Mouse (Mus musculus) forebrain, embryonic 15.5 days (tissue): ENCODE measurements around the gene Aldh1l2. TPM values are rescaled to one million over a fixed set of nuclear protein-coding genes. Genes with fewer than 3 reads are reported as not detected.

Experiments used
- ATAC-seq: fragments of 200-750 bp; cut with Nextera tagmentation; replicated peaks from 2 replicates; pipeline ENCODE4 v1.8.0; 2017; ENCODE audit warnings: mild to moderate bottlenecking, moderate TSS enrichment, moderate library complexity
- H3K27ac ChIP-seq: fragments of 300-500 bp; sonication (generic); replicated peaks from 2 replicates; pipeline ENCODE4 v1.5.1; 2015; ENCODE audit warnings: mild to moderate bottlenecking, inconsistent platforms
- H3K27me3 ChIP-seq: fragments of 300-500 bp; sonication (generic); 2 replicates; pipeline ENCODE4 v1.6.1; 2015; ENCODE audit warnings: inconsistent platforms
- H3K36me3 ChIP-seq: fragments of 300-500 bp; sonication (generic); 2 replicates; pipeline ENCODE4 v1.6.1; 2015; ENCODE audit warnings: mild to moderate bottlenecking, inconsistent platforms
- H3K4me1 ChIP-seq: fragments of 300-500 bp; sonication (generic); 2 replicates; pipeline ENCODE4 v1.6.1; 2015; ENCODE audit warnings: inconsistent platforms
- H3K4me2 ChIP-seq: fragments of 300-500 bp; sonication (generic); replicated peaks from 2 replicates; pipeline ENCODE4 v1.6.1; 2015; ENCODE audit warnings: mild to moderate bottlenecking, inconsistent platforms
- H3K4me3 ChIP-seq: fragments of 300-500 bp; sonication (generic); 2 replicates; pipeline ENCODE4 v1.5.1; 2015; ENCODE audit warnings: mild to moderate bottlenecking, inconsistent platforms
- H3K9ac ChIP-seq: fragments of 300-500 bp; sonication (generic); replicated peaks from 2 replicates; pipeline ENCODE4 v1.6.1; 2015; ENCODE audit warnings: mild to moderate bottlenecking, inconsistent platforms
- H3K9me3 ChIP-seq: fragments of 300-500 bp; sonication (generic); 2 replicates; pipeline ENCODE4 v1.6.1; 2016; ENCODE audit warnings: inconsistent platforms
- WGBS: fragments of 180-500 bp; shearing (Covaris S2); methylation state at CpG from one replicate; pipeline ENCODE4 v1.1.7; 2015; ENCODE audit warnings: mixed read lengths; 5-methylcytosine and 5-hydroxymethylcytosine counted together
- polyA plus RNA-seq: library from polyadenylated mRNA; unstranded; fragments of >200 nt; fragmentation: Nextera tagmentation; extraction: Ambion mirVana; gene quantifications from 2 replicates; pipeline ENCODE4 v1.2.1, GENCODE M21; 2015

Aldh1l2 gene
- 17.8 and 18.1 TPM in 2 replicates for polyA plus RNA-seq

- H3K4me1 ChIP-seq = peaks cover 9% of the 10 kb centered on the region
- no peaks in the 10 kb centered on the region for H3K36me3 ChIP-seq
- no peaks in the 10 kb centered on the region for H3K27me3 ChIP-seq
- H3K27ac ChIP-seq = peak within 1 kb of the TSS; percentile 83
- ATAC-seq = peak; percentile 96
- peak within 1 kb of the TSS; percentile 77 for H3K4me3 ChIP-seq
- peak within 1 kb of the TSS; percentile 74 for H3K4me2 ChIP-seq
- 1% methylated on average over 21 of the region's 21 CpGs for WGBS
- no peaks in the 10 kb centered on the region for H3K9me3 ChIP-seq
- peak within 1 kb of the TSS; percentile 79 for H3K9ac ChIP-seq
These were observed at the start of gene Aldh1l2 for GRCm38 (mm10) chr10:83533910-83534283. TSS of gene Aldh1l2 (minus strand) at chr10:83534140.

GRCm38 (mm10) chr10:83565449-83566441, 31.8 kb upstream of the Aldh1l2 start:
- WGBS = 95% methylated on average over 7 of the region's 7 CpGs
- no peaks in the 10 kb centered on the region for H3K9me3 ChIP-seq
- no peak overlapping the region for H3K27ac ChIP-seq
- H3K9ac ChIP-seq = no peak overlapping the region
- H3K4me2 ChIP-seq = no peak overlapping the region
- no peak overlapping the region for H3K4me3 ChIP-seq
- no peak for ATAC-seq
- H3K27me3 ChIP-seq = no peaks in the 10 kb centered on the region
- peaks cover 71% of the 10 kb centered on the region for H3K36me3 ChIP-seq
- no peaks in the 10 kb centered on the region for H3K4me1 ChIP-seq

GRCm38 (mm10) chr10:83563005-83563404, 29.1 kb upstream of the Aldh1l2 start:
- peaks cover 73% of the 10 kb centered on the region for H3K36me3 ChIP-seq
- no peak overlapping the region for H3K4me3 ChIP-seq
- ATAC-seq = no peak
- no peaks in the 10 kb centered on the region for H3K27me3 ChIP-seq
- no peak overlapping the region for H3K27ac ChIP-seq
- H3K9me3 ChIP-seq = no peaks in the 10 kb centered on the region
- H3K9ac ChIP-seq = no peak overlapping the region
- no peak overlapping the region for H3K4me2 ChIP-seq
- H3K4me1 ChIP-seq = no peaks in the 10 kb centered on the region

- H3K27me3 ChIP-seq = no peaks in the 10 kb centered on the region
- H3K4me1 ChIP-seq = peaks cover 29% of the 10 kb centered on the region
- 70% methylated on average over 3 of the region's 3 CpGs for WGBS
- peaks cover 9% of the 10 kb centered on the region for H3K36me3 ChIP-seq
- no peak overlapping the region for H3K27ac ChIP-seq
- ATAC-seq = no peak
- H3K9me3 ChIP-seq = no peaks in the 10 kb centered on the region
- H3K9ac ChIP-seq = no peak overlapping the region
- H3K4me3 ChIP-seq = no peak overlapping the region
- H3K4me2 ChIP-seq = peak overlapping the region; percentile 52; the same call in 1 of the 2 replicates
These were observed 11.4 kb upstream of the Aldh1l2 start for GRCm38 (mm10) chr10:83545341-83545740.

GRCm38 (mm10) chr10:83544103-83544479, 10.2 kb upstream of the Aldh1l2 start:
- Histone ChIP-seq H3K9ac (peak overlapping the region; percentile 87), H3K4me3 (peak overlapping the region; percentile 84), H3K27ac (peak overlapping the region; percentile 86), H3K4me2 (peak overlapping the region; percentile 52), H3K4me1 (peaks cover 29% of the 10 kb centered on the region), H3K36me3 (no peaks in the 10 kb centered on the region; the same call in 1 of the 2 replicates), H3K27me3 (no peaks in the 10 kb centered on the region), H3K9me3 (no peaks in the 10 kb centered on the region)
- under 1% methylated on average over 39 of the region's 41 CpGs for WGBS
- ATAC-seq = peak; percentile 93

- no peaks in the 10 kb centered on the region; the same call in 1 of the 2 replicates for H3K36me3 ChIP-seq
- peak within 1 kb of the TSS; percentile 87 for H3K9ac ChIP-seq
- no peaks in the 10 kb centered on the region for H3K27me3 ChIP-seq
- peak within 1 kb of the TSS; percentile 59 for H3K4me2 ChIP-seq
- H3K9me3 ChIP-seq = no peaks in the 10 kb centered on the region
- ATAC-seq = peak; percentile 99
- peaks cover 29% of the 10 kb centered on the region for H3K4me1 ChIP-seq
- H3K27ac ChIP-seq = peak within 1 kb of the TSS; percentile 86
- peak within 1 kb of the TSS; percentile 84 for H3K4me3 ChIP-seq
- under 1% methylated on average over 49 of the region's 49 CpGs for WGBS
These were observed 9.6 kb upstream of the Aldh1l2 start, which contains the start of gene Washc4 for GRCm38 (mm10) chr10:83543439-83544102. TSS of gene Washc4 (plus strand) at chr10:83543752.

GRCm38 (mm10) chr10:83542241-83542640, 8.3 kb upstream of the Aldh1l2 start:
- no peaks in the 10 kb centered on the region for H3K36me3 ChIP-seq
- no peak for ATAC-seq
- H3K9me3 ChIP-seq = no peaks in the 10 kb centered on the region
- peaks cover 29% of the 10 kb centered on the region for H3K4me1 ChIP-seq
- no peak overlapping the region for H3K4me2 ChIP-seq
- no peaks in the 10 kb centered on the region for H3K27me3 ChIP-seq
- no peak overlapping the region for H3K4me3 ChIP-seq
- no peak overlapping the region for H3K9ac ChIP-seq
- no peak overlapping the region for H3K27ac ChIP-seq
- WGBS = 68% methylated on average over 7 of the region's 7 CpGs

- H3K4me1 ChIP-seq = peaks cover 18% of the 10 kb centered on the region
- WGBS = 47% methylated on average over 3 of the region's 3 CpGs
- no peak for ATAC-seq
These were observed 6.2 kb upstream of the Aldh1l2 start for GRCm38 (mm10) chr10:83540092-83540491.

GRCm38 (mm10) chr10:83539311-83539980, 5.5 kb upstream of the Aldh1l2 start:
- ATAC-seq = no peak
- H3K9ac ChIP-seq = no peak overlapping the region
- no peak overlapping the region for H3K27ac ChIP-seq
- no peak overlapping the region for H3K4me2 ChIP-seq
- no peaks in the 10 kb centered on the region for H3K27me3 ChIP-seq
- H3K36me3 ChIP-seq = no peaks in the 10 kb centered on the region
- peaks cover 11% of the 10 kb centered on the region for H3K4me1 ChIP-seq
- no peak overlapping the region for H3K4me3 ChIP-seq
- WGBS = 78% methylated on average over 6 of the region's 6 CpGs
- no peaks in the 10 kb centered on the region for H3K9me3 ChIP-seq

More at GRCm38 (mm10) chr10:83540092-83540491, 6.2 kb upstream of the Aldh1l2 start:
- Histone ChIP-seq H3K36me3 (no peaks in the 10 kb centered on the region), H3K9ac (no peak overlapping the region), H3K4me3 (no peak overlapping the region), H3K4me2 (no peak overlapping the region), H3K27ac (no peak overlapping the region), H3K9me3 (no peaks in the 10 kb centered on the region), H3K27me3 (no peaks in the 10 kb centered on the region)

- Histone ChIP-seq H3K4me3 (no peak overlapping the region), H3K4me2 (no peak overlapping the region), H3K4me1 (peaks cover 9% of the 10 kb centered on the region), H3K9ac (no peak overlapping the region), H3K36me3 (no peaks in the 10 kb centered on the region), H3K27me3 (no peaks in the 10 kb centered on the region), H3K27ac (no peak overlapping the region), H3K9me3 (no peaks in the 10 kb centered on the region)
- ATAC-seq = no peak
- 4% methylated on average over 1 of the region's 1 CpGs for WGBS
These were observed 2.5 kb upstream of the Aldh1l2 start for GRCm38 (mm10) chr10:83536436-83536835.

GRCm38 (mm10) chr10:83533258-83533909, 556 bp downstream of the Aldh1l2 start:
- Histone ChIP-seq H3K4me2 (peak overlapping the region; percentile 74), H3K36me3 (no peaks in the 10 kb centered on the region), H3K27me3 (no peaks in the 10 kb centered on the region), H3K4me3 (peak overlapping the region; percentile 77), H3K27ac (peak overlapping the region; percentile 83), H3K4me1 (peaks cover 9% of the 10 kb centered on the region), H3K9me3 (no peaks in the 10 kb centered on the region), H3K9ac (peak overlapping the region; percentile 79)
- WGBS = 2% methylated on average over 27 of the region's 27 CpGs
- ATAC-seq = peak; percentile 77
